Mouse (Mus musculus) embryonic facial prominence, embryonic 10.5 days (tissue): ENCODE measurements around the gene Tjp3. TPM values are rescaled to one million over a fixed set of nuclear protein-coding genes. Genes with fewer than 3 reads are reported as not detected.

ENCODE experiments used
- DNase-seq: peaks from one replicate; pipeline ENCODE4 v3.0.0-alpha.2; 2017; ENCODE audit warnings: low spot score
- H3K27ac ChIP-seq: fragments of 300-500 bp; sonication (generic); replicated peaks from 2 replicates; pipeline ENCODE4 v1.5.1; 2016; ENCODE audit warnings: mild to moderate bottlenecking
- H3K27me3 ChIP-seq: fragments of 300-500 bp; sonication (generic); replicated peaks from 2 replicates; pipeline ENCODE4 v1.6.1; 2016; ENCODE audit warnings: low read depth, mild to moderate bottlenecking; ENCODE audit not compliant: poor library complexity, severe bottlenecking
- H3K36me3 ChIP-seq: fragments of 300-500 bp; sonication (generic); replicated peaks from 2 replicates; pipeline ENCODE4 v1.6.1; 2016; ENCODE audit warnings: mild to moderate bottlenecking, moderate library complexity
- H3K4me1 ChIP-seq: fragments of 300-500 bp; sonication (generic); 2 replicates; pipeline ENCODE4 v1.6.1; 2016
- H3K4me3 ChIP-seq: fragments of 300-500 bp; sonication (generic); 2 replicates; pipeline ENCODE4 v1.5.1; 2016; ENCODE audit warnings: mild to moderate bottlenecking, moderate library complexity
- H3K9me3 ChIP-seq: fragments of 300-500 bp; sonication (generic); 2 replicates; pipeline ENCODE4 v1.6.1; 2016; ENCODE audit warnings: mild to moderate bottlenecking
- WGBS: fragments of 180-500 bp; shearing (Covaris S2); methylation state at CpG from one replicate; pipeline ENCODE4 v1.1.7; 2016; 5-methylcytosine and 5-hydroxymethylcytosine counted together
- polyA plus RNA-seq: library from polyadenylated mRNA; unstranded; fragments of >200 nt; fragmentation: Nextera tagmentation; extraction: Ambion mirVana; gene quantifications from 2 replicates; pipeline ENCODE4 v1.2.1, GENCODE M21; 2016

Gene Tjp3
- polyA plus RNA-seq, 1 experiment from 2014 or later, result 8.9 TPM

GRCm38 (mm10) chr10:81325781-81326180 lies 34.4 kb upstream of the Tjp3 start:
- 94% methylated on average over 18 of the region's 18 CpGs for WGBS
- Histone ChIP-seq H3K27me3 (peaks cover 10% of the 10 kb centered on the region; the same call in 1 of the 2 replicates), H3K4me1 (peaks cover 44% of the 10 kb centered on the region), H3K9me3 (no peaks in the 10 kb centered on the region), H3K36me3 (peaks cover 69% of the 10 kb centered on the region), H3K27ac (no peak overlapping the region), H3K4me3 (no peak overlapping the region)
- DNase-seq, result no peak

DNA sequence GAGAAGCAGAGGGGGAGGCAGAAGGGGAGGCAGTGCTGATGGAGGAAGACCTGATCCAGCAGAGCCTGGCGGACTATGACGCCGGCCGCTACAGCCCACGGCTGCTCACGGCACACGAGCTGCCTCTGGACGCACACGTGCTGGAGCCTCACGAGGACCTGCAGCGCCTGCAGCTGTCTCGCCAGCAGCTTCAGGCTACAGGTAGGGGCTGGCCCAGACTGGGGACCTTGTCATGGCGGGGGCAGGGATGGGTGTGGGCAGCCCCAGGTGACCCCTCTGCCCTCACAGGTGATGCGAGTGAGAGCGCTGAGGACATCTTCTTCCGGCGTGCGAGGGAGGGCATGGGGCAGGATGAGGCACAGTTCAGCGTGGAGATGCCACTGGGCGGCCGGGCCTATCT lies 33.8 kb upstream of the Tjp3 start:
- Histone ChIP-seq H3K27ac (no peak overlapping the region), H3K36me3 (peaks cover 69% of the 10 kb centered on the region), H3K4me3 (no peak overlapping the region), H3K9me3 (no peaks in the 10 kb centered on the region), H3K27me3 (peaks cover 4% of the 10 kb centered on the region; the same call in 1 of the 2 replicates), H3K4me1 (peaks cover 44% of the 10 kb centered on the region)
- WGBS, result 95% methylated on average over 21 of the region's 21 CpGs
- no peak for DNase-seq

DNA sequence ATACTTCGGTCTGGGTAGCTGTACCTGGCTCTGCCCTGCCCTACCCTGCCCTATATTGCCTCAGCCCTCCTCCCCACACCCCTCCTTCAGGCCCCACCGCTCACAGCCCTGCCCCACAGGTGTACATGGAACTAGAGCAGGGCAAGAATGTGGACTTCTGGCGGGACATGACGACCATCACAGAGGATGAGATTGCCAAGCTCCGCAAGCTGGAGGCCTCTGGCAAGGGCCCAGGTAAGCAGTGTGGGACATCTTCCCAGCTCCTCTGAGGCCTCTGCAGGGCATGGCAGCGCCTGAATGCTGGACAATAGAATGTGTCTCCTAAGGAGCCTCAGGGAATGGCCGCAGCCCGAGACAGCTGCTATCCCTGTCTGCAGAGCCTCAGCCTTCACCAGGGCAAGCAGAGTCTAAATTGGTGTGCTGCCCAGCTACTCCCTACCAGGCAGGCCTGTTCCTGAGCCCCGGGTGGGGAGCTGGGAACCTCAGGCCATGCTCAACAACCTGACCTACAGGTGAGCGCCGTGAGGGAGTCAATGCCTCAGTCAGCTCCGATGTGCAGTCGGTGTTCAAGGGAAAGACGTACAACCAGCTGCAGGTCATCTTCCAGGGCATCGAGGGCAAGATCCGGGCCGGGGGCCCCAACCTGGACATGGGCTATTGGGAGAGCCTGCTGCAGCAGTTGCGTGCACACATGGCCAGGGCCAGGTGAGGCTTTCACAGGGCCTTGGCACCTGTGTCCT lies 32.6 kb upstream of the Tjp3 start:
- DNase-seq, result no peak
- H3K27ac ChIP-seq, result no peak overlapping the region
- H3K36me3 ChIP-seq, result peaks cover 68% of the 10 kb centered on the region
- peak overlapping the region; percentile 14 for H3K4me3 ChIP-seq
- no peaks in the 10 kb centered on the region for H3K27me3 ChIP-seq
- H3K4me1 ChIP-seq, result peaks cover 43% of the 10 kb centered on the region
- WGBS, result 94% methylated on average over 18 of the region's 18 CpGs
- H3K9me3 ChIP-seq, result no peaks in the 10 kb centered on the region

DNA sequence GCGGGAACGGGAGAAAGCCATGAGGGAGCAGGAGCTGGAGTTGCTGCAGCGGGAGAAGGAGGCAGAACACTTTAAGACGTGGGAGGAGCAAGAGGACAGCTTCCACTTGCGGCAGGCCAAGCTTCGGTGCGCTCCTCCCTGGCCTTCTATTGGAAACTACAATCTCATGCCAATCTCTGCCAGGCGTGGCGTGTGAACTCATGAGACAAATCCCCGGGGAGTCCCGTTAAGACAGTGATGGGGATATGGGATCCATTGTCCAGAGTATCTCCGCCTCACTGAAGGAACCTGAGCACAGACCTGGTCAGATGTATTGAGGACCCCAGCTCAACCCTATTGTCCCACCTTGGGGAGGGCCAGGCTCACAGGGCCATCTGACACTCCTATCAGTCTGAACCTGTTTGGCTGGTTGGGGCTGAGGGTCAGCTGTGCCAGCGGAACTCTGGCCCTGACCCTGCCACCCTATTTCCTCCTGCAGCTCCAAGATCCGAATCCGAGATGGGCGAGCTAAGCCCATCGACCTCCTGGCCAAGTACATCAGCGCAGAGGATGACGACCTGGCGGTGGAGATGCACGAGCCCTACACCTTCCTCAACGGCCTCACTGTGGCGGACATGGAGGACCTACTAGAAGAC lies 31.9 kb upstream of the Tjp3 start:
- peaks cover 43% of the 10 kb centered on the region for H3K4me1 ChIP-seq
- peak overlapping the region; percentile 87; the same call in 1 of the 2 replicates for H3K4me3 ChIP-seq
- peaks cover 68% of the 10 kb centered on the region for H3K36me3 ChIP-seq
- H3K9me3 ChIP-seq, result no peaks in the 10 kb centered on the region
- no peaks in the 10 kb centered on the region for H3K27me3 ChIP-seq
- no peak for DNase-seq
- 94% methylated on average over 23 of the region's 23 CpGs for WGBS
- no peak overlapping the region for H3K27ac ChIP-seq

DNA sequence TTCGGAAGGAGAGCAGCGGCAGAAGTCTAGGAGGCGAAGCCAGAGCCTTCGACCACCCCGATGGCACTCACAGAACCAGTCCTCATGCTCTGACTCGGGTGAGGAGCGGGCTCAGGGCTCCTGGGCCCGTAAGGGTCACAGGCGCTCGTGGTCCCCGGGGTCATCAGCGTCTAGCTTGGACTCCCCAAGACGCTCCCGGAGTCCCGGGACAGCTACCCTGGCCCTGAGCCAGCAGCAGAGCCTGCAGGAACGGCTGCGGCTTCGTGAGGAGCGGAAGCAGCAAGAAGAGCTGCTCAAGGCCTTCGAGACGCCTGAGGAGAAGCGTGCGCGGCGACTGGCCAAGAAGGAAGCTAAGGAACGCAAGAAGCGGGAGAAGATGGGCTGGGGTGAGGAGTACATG lies 31.1 kb upstream of the Tjp3 start:
- 95% methylated on average over 27 of the region's 27 CpGs for WGBS
- H3K4me3 ChIP-seq, result peak overlapping the region; percentile 87
- no peaks in the 10 kb centered on the region for H3K27me3 ChIP-seq
- peaks cover 69% of the 10 kb centered on the region for H3K36me3 ChIP-seq
- H3K27ac ChIP-seq, result no peak overlapping the region
- H3K4me1 ChIP-seq, result peaks cover 44% of the 10 kb centered on the region
- no peaks in the 10 kb centered on the region for H3K9me3 ChIP-seq
- DNase-seq, result no peak

DNA sequence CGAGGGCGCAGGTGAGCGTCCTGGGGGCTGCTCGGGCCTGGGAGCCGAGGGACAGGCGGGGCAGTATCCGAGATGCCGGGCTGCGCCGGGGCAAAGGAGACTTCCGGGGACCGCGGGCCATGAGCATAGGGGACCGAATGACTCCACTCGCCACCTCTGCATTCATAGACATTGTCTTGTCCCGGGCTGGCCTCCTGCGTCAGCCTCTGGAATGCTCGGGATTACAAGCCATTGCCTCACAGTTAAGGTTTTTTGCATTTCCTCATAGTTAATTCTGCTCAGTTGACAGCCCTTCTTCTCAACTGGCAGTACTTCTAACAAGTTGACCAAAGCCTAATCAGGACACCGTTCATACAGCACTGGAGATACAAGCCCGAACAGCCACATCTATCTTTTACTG lies 30.1 kb upstream of the Tjp3 start:
- H3K4me1 ChIP-seq, result peaks cover 47% of the 10 kb centered on the region
- H3K27me3 ChIP-seq, result no peaks in the 10 kb centered on the region
- H3K27ac ChIP-seq, result peak overlapping the region; percentile 95
- WGBS, result 3% methylated on average over 20 of the region's 20 CpGs
- peaks cover 69% of the 10 kb centered on the region for H3K36me3 ChIP-seq
- H3K4me3 ChIP-seq, result peak overlapping the region; percentile 87
- no peak for DNase-seq
- H3K9me3 ChIP-seq, result no peaks in the 10 kb centered on the region

DNA sequence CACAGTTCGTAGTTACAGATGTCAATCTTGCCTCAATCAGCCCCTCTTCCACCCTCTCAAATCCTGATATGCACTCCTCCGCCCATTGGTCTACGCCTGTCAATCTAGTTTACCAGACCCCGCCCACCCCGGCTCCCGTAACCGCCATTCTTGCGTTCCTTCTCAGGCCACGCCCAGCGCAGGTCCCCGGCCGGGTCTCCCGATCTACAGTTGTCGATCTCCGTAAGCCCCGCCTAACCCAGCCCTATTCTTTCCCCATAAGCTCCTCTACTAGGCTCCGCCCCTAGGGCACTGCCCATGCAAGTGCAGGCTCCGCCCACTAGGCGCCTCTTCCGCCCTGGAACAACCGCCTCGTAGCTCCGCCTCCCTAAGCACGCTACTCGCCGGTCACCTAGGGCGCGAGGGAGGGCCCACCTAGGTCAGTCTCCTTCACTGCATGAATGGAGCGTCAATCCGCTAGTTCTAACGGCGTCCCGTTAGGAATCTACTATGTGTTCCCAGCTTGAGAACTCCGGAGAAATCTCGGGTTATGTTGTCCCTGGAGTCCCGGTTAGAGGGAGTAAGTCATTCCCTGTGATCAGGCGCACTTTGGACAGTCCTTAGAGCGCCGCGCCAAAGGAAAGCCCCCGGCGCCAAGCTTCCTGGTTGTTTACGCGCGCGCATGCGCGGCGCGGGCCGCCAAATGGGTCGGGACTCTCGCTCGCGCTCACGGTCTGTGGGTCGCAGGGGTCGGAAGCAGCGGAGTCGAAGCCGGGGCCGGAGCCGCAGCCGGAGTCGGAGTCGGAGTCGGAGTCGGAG lies 29.4 kb upstream of the Tjp3 start, which contains the start of gene Cactin:
TSS of gene Cactin (plus strand) at position 554 of the 798 bp plus-strand sequence.
- Histone ChIP-seq H3K4me1 (peaks cover 53% of the 10 kb centered on the region), H3K4me3 (peak within 1 kb of the TSS; percentile 87), H3K36me3 (peaks cover 69% of the 10 kb centered on the region), H3K27ac (peak within 1 kb of the TSS; percentile 95), H3K9me3 (no peaks in the 10 kb centered on the region), H3K27me3 (0 out of 2 replicates have a peak, but pooled peaks cover 6% of the 10 kb centered on the region)
- under 1% methylated on average over 68 of the region's 68 CpGs for WGBS
- peak; percentile 100 for DNase-seq

DNA sequence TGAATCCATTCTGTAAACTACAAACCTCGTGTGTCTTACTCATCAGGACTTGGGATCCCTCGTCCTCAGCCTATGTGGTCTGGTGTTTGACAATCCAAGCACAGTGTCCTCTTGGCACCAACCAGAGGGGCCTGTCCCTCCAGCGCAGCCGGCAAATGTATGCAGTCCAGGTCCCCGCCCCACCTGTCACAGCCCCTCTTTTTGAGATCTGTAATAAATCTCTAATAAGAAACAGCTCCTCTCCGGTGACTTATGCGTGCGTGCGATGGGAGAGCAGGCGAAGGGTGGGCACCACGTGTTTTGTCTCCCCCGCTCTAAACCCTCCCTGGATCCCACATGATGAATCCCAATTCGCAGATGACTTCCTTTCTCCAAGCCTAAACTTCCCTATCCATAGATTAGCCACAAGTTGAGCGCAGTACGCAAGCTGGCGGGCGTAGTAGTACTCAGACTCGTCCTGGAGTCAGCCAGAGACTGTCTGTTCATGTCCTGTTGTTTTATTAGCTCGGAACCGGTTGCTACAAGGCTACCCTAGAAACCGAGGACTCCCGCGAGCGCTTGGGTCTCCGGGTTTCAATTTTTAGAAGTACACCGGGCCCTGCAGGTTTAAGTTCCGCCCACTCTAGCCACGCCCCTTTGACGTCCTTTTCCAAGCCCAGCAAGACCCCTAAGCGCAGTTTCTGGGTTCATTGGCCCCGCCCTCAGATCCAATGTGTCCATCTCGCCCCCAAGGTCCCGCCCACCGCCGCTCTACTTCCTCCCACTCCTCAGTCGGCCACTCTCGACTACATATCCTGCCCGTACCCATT lies 28.6 kb upstream of the Tjp3 start:
- Histone ChIP-seq H3K36me3 (peaks cover 69% of the 10 kb centered on the region), H3K27me3 (0 out of 2 replicates have a peak, but pooled peaks cover 6% of the 10 kb centered on the region), H3K27ac (peak overlapping the region; percentile 95), H3K4me3 (peak overlapping the region; percentile 87), H3K9me3 (no peaks in the 10 kb centered on the region), H3K4me1 (peaks cover 55% of the 10 kb centered on the region)
- 2% methylated on average over 38 of the region's 38 CpGs for WGBS
- DNase-seq, result peak; percentile 98

- H3K4me1 ChIP-seq, result peaks cover 55% of the 10 kb centered on the region
- no peaks in the 10 kb centered on the region for H3K9me3 ChIP-seq
- H3K27ac ChIP-seq, result peak overlapping the region; percentile 95
- peak overlapping the region; percentile 87 for H3K4me3 ChIP-seq
- WGBS, result 39% methylated on average over 8 of the region's 8 CpGs
- H3K36me3 ChIP-seq, result peaks cover 69% of the 10 kb centered on the region
- DNase-seq, result peak; percentile 31
- 0 out of 2 replicates have a peak, but pooled peaks cover 6% of the 10 kb centered on the region for H3K27me3 ChIP-seq
Observed at GRCm38 (mm10) chr10:81319330-81319699, 27.9 kb upstream of the Tjp3 start.

- no peaks in the 10 kb centered on the region for H3K9me3 ChIP-seq
- H3K27ac ChIP-seq, result peak overlapping the region; percentile 95; the same call in 1 of the 2 replicates
- peaks cover 69% of the 10 kb centered on the region for H3K36me3 ChIP-seq
- 91% methylated on average over 13 of the region's 13 CpGs for WGBS
- 0 out of 2 replicates have a peak, but pooled peaks cover 6% of the 10 kb centered on the region for H3K27me3 ChIP-seq
- peaks cover 55% of the 10 kb centered on the region for H3K4me1 ChIP-seq
- peak overlapping the region; percentile 87 for H3K4me3 ChIP-seq
- DNase-seq, result no peak
Observed at GRCm38 (mm10) chr10:81318589-81319329, 27.4 kb upstream of the Tjp3 start.

DNA sequence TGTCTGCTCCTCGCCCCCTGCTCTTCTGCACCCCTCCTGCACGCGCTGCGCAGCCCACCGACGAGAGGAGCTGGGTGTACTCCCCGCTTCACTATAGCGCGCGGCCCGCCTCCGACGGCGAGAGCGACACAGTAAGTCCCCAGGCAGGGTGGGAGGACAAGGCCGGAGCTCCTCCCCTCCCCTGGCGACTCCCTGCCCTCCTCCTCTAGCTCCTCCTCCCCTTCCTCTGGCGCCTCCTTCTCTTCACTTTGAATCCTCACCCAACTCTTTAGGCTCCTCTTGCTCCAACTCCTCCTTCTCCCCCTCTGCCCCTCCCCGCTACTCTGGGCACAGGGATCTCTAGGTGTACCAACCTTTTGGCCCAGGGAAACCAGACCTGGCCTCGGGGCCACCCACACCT lies 25.9 kb upstream of the Tjp3 start:
- H3K9me3 ChIP-seq, result no peaks in the 10 kb centered on the region
- H3K27ac ChIP-seq, result peak overlapping the region; percentile 63
- H3K4me3 ChIP-seq, result peak overlapping the region; percentile 44
- peaks cover 51% of the 10 kb centered on the region for H3K4me1 ChIP-seq
- WGBS, result 7% methylated on average over 20 of the region's 20 CpGs
- 0 out of 2 replicates have a peak, but pooled peaks cover 6% of the 10 kb centered on the region for H3K27me3 ChIP-seq
- H3K36me3 ChIP-seq, result peaks cover 69% of the 10 kb centered on the region
- peak; percentile 69 for DNase-seq
